ENCODE assay signal across 9 mouse cellular contexts in genomic region chr13:21242408-21243125, GRCm38 (mm10). TPM values are rescaled to one million over a fixed set of nuclear protein-coding genes. Genes with fewer than 3 reads are reported as not detected.
DNase-seq lines count a peak whose midpoint lies in the region; ATAC-seq and TF ChIP-seq lines count a peak whose summit lies in the region.
"Had no signal": no experiment of that assay in that cellular context is flagged by ENCODE, and none has a peak within 500 bp of the region (broad histone marks: within the 10 kb centered on the region; RNA-seq: fewer than 3 reads in every experiment).

No protein-coding gene starts in this region.

- peak overlapping the region; percentile 29 for H3K4me2 ChIP-seq in hindbrain, embryonic 12.5 days (replicated peaks)
- peak overlapping the region; percentile 35 for H3K4me2 ChIP-seq in midbrain, embryonic 12.5 days (replicated peaks)

- 5% methylated on average over 16 of the region's 16 CpGs for WGBS in hindbrain, embryonic 12.5 days
- 6% methylated on average over 16 of the region's 16 CpGs for WGBS in midbrain, embryonic 12.5 days

- no peak overlapping the region for H3K9ac ChIP-seq in hindbrain, embryonic 12.5 days
- no peak overlapping the region for H3K9ac ChIP-seq in midbrain, embryonic 12.5 days (replicated peaks)

- H3K4me3 ChIP-seq in bone marrow macrophage, adult 2 months (ENCODE audit: insufficient read depth, low read length) = peak overlapping the region; percentile 41
- H3K4me3 ChIP-seq in hindbrain, embryonic 12.5 days = 0 out of 2 replicates have a peak overlapping the region, but pooled peaks have one; percentile 5
- H3K4me3 ChIP-seq in midbrain, embryonic 12.5 days = no peak overlapping the region
- H3K4me3 ChIP-seq: myocyte had no signal

- TF ChIP-seq POLR2A in bone marrow macrophage, adult 2 months (IDR thresholded peaks at IDR 0.05; ENCODE audit: borderline replicate concordance, low read depth, low read length) = no peak

- no peaks in the 10 kb centered on the region for H3K9me3 ChIP-seq in hindbrain, embryonic 12.5 days (replicated peaks)
- no peaks in the 10 kb centered on the region for H3K9me3 ChIP-seq in midbrain, embryonic 12.5 days

- DNase-seq in kidney, postnatal 4 days = peak; percentile 31 to 49
- DNase-seq in kidney, adult 18-20 months = no peak
- DNase-seq in cerebellum, postnatal 4 days (ENCODE audit: low spot score in 2 of 2) = no peak
- no peak for DNase-seq in adrenal gland, postnatal 36 days

- H3K27me3 ChIP-seq in hindbrain, embryonic 12.5 days = peaks cover 23% of the 10 kb centered on the region
- peaks cover 24% of the 10 kb centered on the region for H3K27me3 ChIP-seq in midbrain, embryonic 12.5 days

- TF ChIP-seq CTCF in bone marrow macrophage, adult 2 months (IDR thresholded peaks at IDR 0.05; ENCODE audit: low read depth, low read length) = no peak

- H3K4me1 ChIP-seq in bone marrow macrophage, adult 2 months (ENCODE audit: control insufficient read depth, insufficient read depth, low read length) = no peaks in the 10 kb centered on the region
- no peaks in the 10 kb centered on the region for H3K4me1 ChIP-seq in hindbrain, embryonic 12.5 days
- peaks cover 4% of the 10 kb centered on the region; the same call in 1 of the 2 replicates for H3K4me1 ChIP-seq in midbrain, embryonic 12.5 days

- ATAC-seq in hindbrain, embryonic 12.5 days (ENCODE audit: low FRiP score) = no peak
- no peak for ATAC-seq in midbrain, embryonic 12.5 days (ENCODE audit: low FRiP score, low read depth)
- no peak for ATAC-seq in erythroid progenitor cell, adult 5-6 weeks (replicated peaks; ENCODE audit: low FRiP score, poor library complexity, severe bottlenecking)

- H3K27ac ChIP-seq in bone marrow macrophage, adult 2 months (ENCODE audit: insufficient read depth, low read depth, low read length) = no peak overlapping the region
- H3K27ac ChIP-seq in hindbrain, embryonic 12.5 days = no peak overlapping the region
- H3K27ac ChIP-seq in midbrain, embryonic 12.5 days (replicated peaks) = no peak overlapping the region

- H3K36me3 ChIP-seq in hindbrain, embryonic 12.5 days = no peaks in the 10 kb centered on the region
- H3K36me3 ChIP-seq in midbrain, embryonic 12.5 days = no peaks in the 10 kb centered on the region

RNA-seq across cellular contexts. Expression of gene Gpx5, which starts 50.0 kb away (rescaled TPM):
- not detected in 2 replicates for polyA plus RNA-seq in bone marrow macrophage, adult 2 months (2012; ENCODE audit: insufficient read depth, insufficient read length, missing spikeins)
- not detected in 2 replicates for polyA plus RNA-seq in hindbrain, embryonic 12.5 days (2016; fragmentation: Nextera tagmentation; extraction: Ambion mirVana)
- polyA plus RNA-seq in midbrain, embryonic 12.5 days (2016; fragmentation: Nextera tagmentation; extraction: Ambion mirVana) = not detected in 2 replicates
- not detected in 2 replicates for total RNA-seq in erythroid progenitor cell, adult 5-6 weeks (2015; ENCODE audit: low replicate concordance)
- not detected in 2 replicates for total RNA-seq in erythroid progenitor cell, adult 5-6 weeks (2017; ENCODE audit: low replicate concordance)
- total RNA-seq in adrenal gland, postnatal 36 days (2021) = not detected
- polyA plus RNA-seq: myocyte had no signal

Comparison
In these comparisons a context has a peak if more than half of its experiments do, and no peak if none do; other contexts are left out.
1. DNase-seq: peak in kidney, postnatal 4 days (2 of 2); none in kidney, adult 18-20 months (single experiment), cerebellum, postnatal 4 days (0 of 2) and adrenal gland, postnatal 36 days (0 of 2).